ENCODE assay signal across 8 mouse cellular contexts in the genomic region with DNA sequence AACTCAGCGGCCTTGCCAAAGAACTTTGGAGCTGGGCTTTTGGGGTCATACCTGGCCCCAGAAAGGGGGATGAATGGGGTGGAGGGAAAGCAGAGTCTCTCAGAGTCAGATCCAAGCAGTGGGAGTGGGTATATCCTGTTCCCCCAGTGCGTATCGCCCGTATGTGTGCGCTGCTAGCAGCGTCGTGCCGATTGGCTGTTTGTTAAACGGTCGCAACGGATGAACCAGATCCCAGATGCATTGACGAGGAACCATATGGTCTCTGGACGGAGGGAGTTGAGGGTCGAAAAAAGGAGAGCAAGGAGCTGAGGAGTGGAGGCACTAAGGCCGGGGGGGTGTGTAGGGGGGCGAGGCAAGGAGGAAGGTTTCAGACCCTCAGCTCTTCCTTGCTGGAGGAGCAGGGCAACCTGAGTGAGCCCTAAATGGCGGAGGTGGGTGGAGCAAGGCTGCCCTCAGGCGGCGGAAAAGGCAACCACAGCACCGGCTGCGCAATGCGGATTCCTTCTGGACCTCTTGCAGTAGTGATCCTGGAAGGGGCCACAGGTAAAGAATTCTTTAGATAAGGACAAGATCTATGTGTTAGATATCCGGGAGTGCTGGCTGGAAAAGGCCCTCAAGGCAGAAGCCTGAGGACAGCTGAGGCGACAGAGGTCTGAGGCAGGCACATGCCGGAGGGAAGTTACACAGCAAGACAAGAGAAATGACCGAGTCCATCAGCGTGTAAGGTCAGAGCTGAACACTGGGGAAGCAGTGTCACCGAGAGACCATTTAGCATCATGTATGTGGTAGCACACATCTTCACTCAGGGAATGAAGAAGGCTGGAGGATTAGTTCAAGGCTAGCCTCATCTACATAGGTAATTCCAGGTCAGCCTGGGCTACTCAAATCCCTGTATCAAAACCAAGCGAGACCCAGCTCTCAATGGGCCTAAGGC. TPM values are rescaled to one million over a fixed set of nuclear protein-coding genes. Genes with fewer than 3 reads are reported as not detected.
DNase-seq lines count a peak whose midpoint lies in the region; ATAC-seq and TF ChIP-seq lines count a peak whose summit lies in the region.

No protein-coding gene starts in this region.

- H3K4me1 ChIP-seq in hindbrain, postnatal 0 days (ENCODE audit: insufficient read depth, low read length): peaks cover 27% of the 10 kb centered on the region
- H3K4me1 ChIP-seq in small intestine, adult 2 months (ENCODE audit: control insufficient read depth, insufficient read depth, insufficient read length, low read length): no peaks in the 10 kb centered on the region; the same call in 1 of the 2 replicates

- peak overlapping the region; percentile 45 for H3K9ac ChIP-seq in hindbrain, postnatal 0 days (replicated peaks; ENCODE audit: low read length)

- H3K4me3 ChIP-seq in hindbrain, postnatal 0 days (ENCODE audit: low read length): peak overlapping the region; percentile 20; the same call in 1 of the 2 replicates
- peak overlapping the region; percentile 40 for H3K4me3 ChIP-seq in small intestine, adult 2 months (ENCODE audit: low read depth, low read length)

- H3K36me3 ChIP-seq in hindbrain, postnatal 0 days (ENCODE audit: insufficient read depth, low read length): no peaks in the 10 kb centered on the region
- no peaks in the 10 kb centered on the region for H3K36me3 ChIP-seq in small intestine, adult 2 months (ENCODE audit: control insufficient read depth, insufficient read depth, low read length)

- no peaks in the 10 kb centered on the region for H3K9me3 ChIP-seq in hindbrain, postnatal 0 days (ENCODE audit: low read length)

- H3K27me3 ChIP-seq in hindbrain, postnatal 0 days (ENCODE audit: insufficient read depth, low read length): no peaks in the 10 kb centered on the region
- peaks cover 25% of the 10 kb centered on the region for H3K27me3 ChIP-seq in small intestine, adult 2 months (ENCODE audit: control insufficient read depth, insufficient read depth, low read length)

- peak overlapping the region; percentile 68 for H3K27ac ChIP-seq in hindbrain, postnatal 0 days
- H3K27ac ChIP-seq in small intestine, adult 2 months (ENCODE audit: insufficient read depth, low read depth, low read length): no peak overlapping the region

- H3K4me2 ChIP-seq in hindbrain, postnatal 0 days (ENCODE audit: low read depth, low read length): peak overlapping the region; percentile 96

- intact Hi-C loops in heart, postnatal 25 days (cut with DNase I): loop anchor here (1.0 to 5.0 kb wide), 3 partner anchors 18 to 117 kb away; no protein-coding TSS in a partner anchor
- intact Hi-C loops in left cerebral cortex, postnatal 14 days (cut with DNase I): loop anchor here (1.0 to 2.0 kb wide), 3 partner anchors 18 to 117 kb away; no protein-coding TSS in a partner anchor

- TF ChIP-seq CTCF in hindbrain, postnatal 0 days (IDR thresholded peaks at IDR 0.05; ENCODE audit: low read depth): peak; percentile 96
- peak; percentile 85 for TF ChIP-seq CTCF in small intestine, adult 2 months (IDR thresholded peaks at IDR 0.05; ENCODE audit: extremely low read depth, insufficient read length, insufficient replicate concordance, low read depth, low read length)

- ATAC-seq in hindbrain, postnatal 0 days: peak; percentile 59
- ATAC-seq in megakaryocyte-erythroid progenitor cell, adult 5-6 weeks (replicated peaks; ENCODE audit: low FRiP score, low TSS enrichment, poor library complexity, severe bottlenecking): peak; percentile 72

- 11% methylated on average over 28 of the region's 29 CpGs for WGBS in hindbrain, postnatal 0 days
- WGBS in small intestine, adult 2 months: 9% methylated on average over 29 of the region's 29 CpGs

- TF ChIP-seq POLR2A in small intestine, adult 2 months (IDR thresholded peaks at IDR 0.05; ENCODE audit: low read depth, low read length): no peak

- peak; percentile 93 for DNase-seq in heart, adult 11 months
- DNase-seq in heart, postnatal 25 days (ENCODE audit: low spot score): no peak
- peak; percentile 93 to 94 for DNase-seq in cerebellum, postnatal 25 days
- DNase-seq in frontal cortex, postnatal 36 days (ENCODE audit: low spot score in 2 of 2): peak; percentile 86 to 91
- DNase-seq in hindbrain, postnatal 0 days (ENCODE audit: low spot score): peak; percentile 91
- DNase-seq in left cerebral cortex, postnatal 14 days (ENCODE audit: low spot score in 2 of 2): peak; percentile 83 to 89

RNA-seq across cellular contexts. Expression of gene Pnmal2, which starts 5.7 kb away (rescaled TPM):
- 1 to 10 TPM; 3.7 to 4.1 TPM for total RNA-seq in heart, postnatal 25 days (2021)
- total RNA-seq in hindbrain, postnatal 0 days (2014; rRNA removed): 106 and 118 TPM in 2 replicates
- polyA plus RNA-seq in hindbrain, postnatal 0 days (2015; fragmentation: Nextera tagmentation; extraction: Ambion mirVana): 138 and 139 TPM in 2 replicates
- 100 to 1,000 TPM; 215 to 249 TPM for total RNA-seq in left cerebral cortex, postnatal 14 days (2021)
- not detected in 2 replicates for total RNA-seq in megakaryocyte-erythroid progenitor cell, adult 5-6 weeks (2014; fragmentation: Nextera tagmentation)
- not detected in 2 replicates for total RNA-seq in megakaryocyte-erythroid progenitor cell, adult 5-6 weeks (2017)
- 1.2 and 1.4 TPM in 2 replicates for polyA plus RNA-seq in small intestine, adult 2 months (2012; rRNA removed)

RNA-seq across cellular contexts. Expression of gene Pnmal1, which starts 9.3 kb away (rescaled TPM):
- not detected for total RNA-seq in heart, postnatal 25 days (2021)
- total RNA-seq in hindbrain, postnatal 0 days (2014; rRNA removed): 22.7 and 24.3 TPM in 2 replicates
- polyA plus RNA-seq in hindbrain, postnatal 0 days (2015; fragmentation: Nextera tagmentation; extraction: Ambion mirVana): 40.9 and 41.2 TPM in 2 replicates
- 10 to 100 TPM; 85.4 to 91.6 TPM for total RNA-seq in left cerebral cortex, postnatal 14 days (2021)
- total RNA-seq in megakaryocyte-erythroid progenitor cell, adult 5-6 weeks (2014; fragmentation: Nextera tagmentation): not detected in 2 replicates
- not detected in 2 replicates for total RNA-seq in megakaryocyte-erythroid progenitor cell, adult 5-6 weeks (2017)
- polyA plus RNA-seq in small intestine, adult 2 months (2012; rRNA removed): 0.04 and 0.09 TPM in 2 replicates

RNA-seq across cellular contexts. Expression of gene Calm3, which starts 26.3 kb away (rescaled TPM):
- 100 to 1,000 TPM; 196 to 203 TPM for total RNA-seq in heart, postnatal 25 days (2021)
- 1,865 and 2,018 TPM in 2 replicates for total RNA-seq in hindbrain, postnatal 0 days (2014; rRNA removed)
- 435 and 441 TPM in 2 replicates for polyA plus RNA-seq in hindbrain, postnatal 0 days (2015; fragmentation: Nextera tagmentation; extraction: Ambion mirVana)
- total RNA-seq in left cerebral cortex, postnatal 14 days (2021): 1,000 to 10,000 TPM; 2,088 to 2,136 TPM
- total RNA-seq in megakaryocyte-erythroid progenitor cell, adult 5-6 weeks (2014; fragmentation: Nextera tagmentation): 291 and 377 TPM in 2 replicates
- total RNA-seq in megakaryocyte-erythroid progenitor cell, adult 5-6 weeks (2017): 512 and 515 TPM in 2 replicates
- 147 and 452 TPM in 2 replicates for polyA plus RNA-seq in small intestine, adult 2 months (2012; rRNA removed)

RNA-seq across cellular contexts. Expression of gene Gm42372, which starts 32.7 kb away (rescaled TPM):
- not detected for total RNA-seq in heart, postnatal 25 days (2021)
- total RNA-seq in hindbrain, postnatal 0 days (2014; rRNA removed): 36.9 and 41.7 TPM in 2 replicates
- polyA plus RNA-seq in hindbrain, postnatal 0 days (2015; fragmentation: Nextera tagmentation; extraction: Ambion mirVana): 8.2 and 8.9 TPM in 2 replicates
- 10 to 100 TPM; 59.2 to 61.7 TPM for total RNA-seq in left cerebral cortex, postnatal 14 days (2021)
- 0.28 and 0.35 TPM in 2 replicates for total RNA-seq in megakaryocyte-erythroid progenitor cell, adult 5-6 weeks (2014; fragmentation: Nextera tagmentation)
- not detected in 2 replicates for total RNA-seq in megakaryocyte-erythroid progenitor cell, adult 5-6 weeks (2017)
- polyA plus RNA-seq in small intestine, adult 2 months (2012; rRNA removed): 0.05 and 0.14 TPM in 2 replicates

RNA-seq across cellular contexts. Expression of gene Ccdc8, which starts 42.3 kb away (rescaled TPM):
- total RNA-seq in heart, postnatal 25 days (2021): 1 to 10 TPM; 5.2 to 6.5 TPM
- 6.0 and 7.1 TPM in 2 replicates for total RNA-seq in hindbrain, postnatal 0 days (2014; rRNA removed)
- 3.0 and 3.6 TPM in 2 replicates for polyA plus RNA-seq in hindbrain, postnatal 0 days (2015; fragmentation: Nextera tagmentation; extraction: Ambion mirVana)
- total RNA-seq in left cerebral cortex, postnatal 14 days (2021): 1 to 10 TPM; 3.0 TPM
- total RNA-seq in megakaryocyte-erythroid progenitor cell, adult 5-6 weeks (2014; fragmentation: Nextera tagmentation): 0.79 and 2.7 TPM in 2 replicates
- total RNA-seq in megakaryocyte-erythroid progenitor cell, adult 5-6 weeks (2017): 1.1 and 5.3 TPM in 2 replicates
- polyA plus RNA-seq in small intestine, adult 2 months (2012; rRNA removed): 0.74 and 0.85 TPM in 2 replicates

Comparison
In these comparisons a context has a peak if more than half of its experiments do, and no peak if none do; other contexts are left out.
1. RNA of gene Pnmal2, which starts 5.7 kb away (total RNA-seq): 215 to 249 TPM in left cerebral cortex, postnatal 14 days and 106 to 118 TPM in hindbrain, postnatal 0 days; 3.7 to 4.1 TPM in heart, postnatal 25 days and not detected in megakaryocyte-erythroid progenitor cell, adult 5-6 weeks; every median in the first group is over 10 times any median in the second.
2. RNA of gene Pnmal1, which starts 9.3 kb away (total RNA-seq): 85.4 to 91.6 TPM in left cerebral cortex, postnatal 14 days and 22.7 to 24.3 TPM in hindbrain, postnatal 0 days; not detected in heart, postnatal 25 days and not detected in megakaryocyte-erythroid progenitor cell, adult 5-6 weeks; every median in the first group is over 10 times any median in the second.